Mouse (Mus musculus) CH12.LX (cell line): ENCODE data around the gene Dnajc13. TPM values are rescaled to one million over a fixed set of nuclear protein-coding genes. Genes with fewer than 3 reads are reported as not detected.

Experiments used
- DNase-seq: peaks from one replicate; pipeline ENCODE4 v3.0.0-alpha.2; 2013; ENCODE audit errors: extremely low read depth
- H3K27ac ChIP-seq: 2 replicates; pipeline ENCODE4 v1.5.1; 2012; ENCODE audit warnings: low read depth, mild to moderate bottlenecking, control low read depth, moderate library complexity; ENCODE audit not compliant: insufficient read depth
- H3K27me3 ChIP-seq: replicated peaks from 2 replicates; pipeline ENCODE3; 2012; ENCODE audit warnings: inconsistent platforms
- H3K36me3 ChIP-seq, 2 experiments: replicated peaks in 1 of 2; 2 replicates each; pipeline versions ENCODE3 to v1.6.1; 2012; ENCODE audit warnings: inconsistent platforms in 1 of 2, low read length in 1 of 2, mild to moderate bottlenecking in 1 of 2, mixed read lengths in 1 of 2, moderate library complexity in 1 of 2; ENCODE audit not compliant: control insufficient read depth in 1 of 2, insufficient read depth in 1 of 2
- H3K4me1 ChIP-seq, 2 experiments: 2 replicates each; pipeline ENCODE4 v1.6.1; 2012; ENCODE audit warnings: inconsistent platforms in 1 of 2, moderate library complexity in 1 of 2; ENCODE audit not compliant: insufficient read depth in 2 of 2, control insufficient read depth in 1 of 2
- H3K4me2 ChIP-seq: 2 replicates; pipeline ENCODE4 v1.6.1; 2012; ENCODE audit warnings: low read depth, mild to moderate bottlenecking, control low read depth; ENCODE audit not compliant: poor library complexity, insufficient read depth, severe bottlenecking
- H3K4me3 ChIP-seq, 3 experiments: fragments of 150-350 bp in 1 of 3; sonication (generic) in 1 of 3; replicated peaks in 1 of 3; 2 replicates each; pipeline versions ENCODE3 to v1.5.1; 2011 to 2012; ENCODE audit warnings: low read depth in 2 of 3, low read length in 2 of 3, mild to moderate bottlenecking in 2 of 3, moderate library complexity in 2 of 3, control low read depth in 1 of 3, improper control_type of control experiment in 1 of 3, inconsistent platforms in 1 of 3, mixed read lengths in 1 of 3; ENCODE audit not compliant: poor library complexity in 1 of 3
- H3K79me2 ChIP-seq: replicated peaks from 2 replicates; pipeline ENCODE4 v1.6.1; 2012; ENCODE audit warnings: mild to moderate bottlenecking, moderate library complexity; ENCODE audit not compliant: control insufficient read depth, poor library complexity, insufficient read depth, severe bottlenecking; ENCODE audit errors: extremely low read depth
- H3K9ac ChIP-seq: 2 replicates; pipeline ENCODE4 v1.6.1; 2012; ENCODE audit warnings: low read depth, mild to moderate bottlenecking, control low read depth, moderate library complexity; ENCODE audit not compliant: insufficient read depth
- H3K9me3 ChIP-seq: replicated peaks from 2 replicates; pipeline ENCODE3; 2012; ENCODE audit warnings: low read length, inconsistent platforms, mixed read lengths
- CHD2 ChIP-seq: IDR thresholded peaks from 2 replicates; pipeline ENCODE4 v1.6.1; 2011; ENCODE audit warnings: low read length, improper control_type of control experiment
- EP300 ChIP-seq: IDR thresholded peaks from 2 replicates; pipeline ENCODE4 v1.6.1; 2011; ENCODE audit warnings: low read length, improper control_type of control experiment
- ETS1 ChIP-seq: conservative IDR thresholded peaks from 2 replicates; pipeline ENCODE4 v1.6.1; 2012; ENCODE audit warnings: low read depth, mild to moderate bottlenecking, inconsistent platforms, low read length, improper control_type of control experiment, moderate library complexity
- GABPA ChIP-seq: IDR thresholded peaks from 2 replicates; pipeline ENCODE4 v1.6.1; 2012; ENCODE audit warnings: low read depth, low read length, improper control_type of control experiment, inconsistent platforms; ENCODE audit not compliant: insufficient replicate concordance
- IRF4 ChIP-seq: IDR thresholded peaks from 2 replicates; pipeline ENCODE4 v1.6.1; 2014; ENCODE audit warnings: low read depth, mild to moderate bottlenecking, inconsistent platforms, low read length, improper control_type of control experiment
- JUND ChIP-seq: conservative IDR thresholded peaks from 2 replicates; pipeline ENCODE4 v1.6.1; 2011; ENCODE audit warnings: low read depth, low read length, improper control_type of control experiment
- KAT2A ChIP-seq: IDR thresholded peaks from 2 replicates; pipeline ENCODE4 v1.6.1; 2012; ENCODE audit warnings: low read length, improper control_type of control experiment, inconsistent platforms; ENCODE audit not compliant: insufficient replicate concordance
- MAX ChIP-seq: IDR thresholded peaks from 2 replicates; pipeline ENCODE4 v1.6.1; 2011; ENCODE audit warnings: low read length, improper control_type of control experiment
- MEF2A ChIP-seq: IDR thresholded peaks from 2 replicates; pipeline ENCODE4 v1.6.1; 2014; ENCODE audit warnings: low read depth, mild to moderate bottlenecking, inconsistent platforms, low read length, improper control_type of control experiment, borderline replicate concordance
- MYC ChIP-seq: IDR thresholded peaks from 2 replicates; pipeline ENCODE4 v1.6.1; 2011; ENCODE audit warnings: low read depth, mild to moderate bottlenecking, improper control_type of control experiment, low read length
- NELFE ChIP-seq: IDR thresholded peaks from 2 replicates; pipeline ENCODE4 v1.6.1; 2011; ENCODE audit warnings: low read depth, low read length, improper control_type of control experiment
- NRF1 ChIP-seq: IDR thresholded peaks from 2 replicates; pipeline ENCODE4 v1.6.1; 2014; ENCODE audit warnings: low read depth, mild to moderate bottlenecking, inconsistent platforms, low read length, improper control_type of control experiment, moderate library complexity
- POLR2A ChIP-seq: IDR thresholded peaks from 2 replicates; pipeline ENCODE4 v1.6.1; 2011; ENCODE audit warnings: low read depth, mild to moderate bottlenecking, improper control_type of control experiment, low read length
- POLR2AphosphoS2 ChIP-seq: IDR thresholded peaks from 2 replicates; pipeline ENCODE4 v1.6.1; 2011; ENCODE audit warnings: low read depth, low read length, improper control_type of control experiment
- RAD21 ChIP-seq: IDR thresholded peaks from 2 replicates; pipeline ENCODE4 v1.6.1; 2011; ENCODE audit warnings: low read depth, mild to moderate bottlenecking, low read length, improper control_type of control experiment, moderate library complexity
- SMC3 ChIP-seq: IDR thresholded peaks from 2 replicates; pipeline ENCODE4 v1.6.1; 2011; ENCODE audit warnings: low read depth, low read length, improper control_type of control experiment
- TBP ChIP-seq: conservative IDR thresholded peaks from 2 replicates; pipeline ENCODE4 v1.6.1; 2011; ENCODE audit warnings: low read depth, low read length, improper control_type of control experiment
- TCF12 ChIP-seq: IDR thresholded peaks from 2 replicates; pipeline ENCODE4 v1.6.1; 2014; ENCODE audit warnings: low read depth, mild to moderate bottlenecking, inconsistent platforms, low read length, improper control_type of control experiment
- UBTF ChIP-seq: IDR thresholded peaks from 2 replicates; pipeline ENCODE4 v1.6.1; 2012; ENCODE audit warnings: low read depth, mild to moderate bottlenecking, inconsistent platforms, low read length, improper control_type of control experiment, moderate library complexity
- USF1 ChIP-seq: IDR thresholded peaks from 2 replicates; pipeline ENCODE4 v1.6.1; 2014; ENCODE audit warnings: low read depth, mild to moderate bottlenecking, inconsistent platforms, low read length, improper control_type of control experiment
- ZC3H11A ChIP-seq: IDR thresholded peaks from 2 replicates; pipeline ENCODE4 v1.6.1; 2012; ENCODE audit warnings: low read depth, mild to moderate bottlenecking, inconsistent platforms, low read length, improper control_type of control experiment
- ZKSCAN1 ChIP-seq: IDR thresholded peaks from 2 replicates; pipeline ENCODE4 v1.6.1; 2012; ENCODE audit warnings: low read depth, inconsistent platforms, low read length, improper control_type of control experiment, borderline replicate concordance
- dilution Hi-C: fragments of 300-500 bp; cut with MboI; formaldehyde crosslinking; loops from 2 replicates; pipeline ENCODE4 v1.14.3; 2020; ENCODE audit warnings: low sequenced_read_pairs; ENCODE audit not compliant: extremely low pct_unique_long_range_greater_than_20kb, extremely low pct_ligation_motif_present
- in situ Hi-C: fragments of 300-500 bp; cut with MboI; formaldehyde crosslinking; loops from 3 replicates; pipeline ENCODE4 v1.14.3; 2019; ENCODE audit warnings: low sequenced_read_pairs, low pct_ligation_motif_present, low pct_unique_long_range_greater_than_20kb, mixed read lengths
- polyA plus RNA-seq: library from polyadenylated mRNA; unstranded; fragments of >175 nt; gene quantifications from 2 replicates; pipeline ENCODE4 v1.2.1, GENCODE M21; 2012; ENCODE audit warnings: low read depth; ENCODE audit not compliant: insufficient read length
- total RNA-seq, 2 experiments: library from RNA; depleted of rRNA; stranded (reverse); fragments of 300-350 nt in 1 of 2; fragments of >200 nt in 1 of 2; gene quantifications; 2 replicates each; pipeline ENCODE4 v1.2.3; 2012 to 2014

Dnajc13 gene
- total and polyA plus RNA-seq, 3 experiments: 30.1 to 51.9 (median 30.4) TPM

- Histone ChIP-seq H3K27me3 (no peaks in the 10 kb centered on the region), H3K4me1 (peaks cover 0 to 2% of the 10 kb centered on the region in 2 experiments; a peak in 1 of 4 replicates), H3K79me2 (no peaks in the 10 kb centered on the region), H3K36me3 (peaks cover 46 to 83% of the 10 kb centered on the region in 2 experiments), H3K9ac (no peak overlapping the region), H3K27ac (no peak overlapping the region), H3K4me3 (no peak overlapping the region), H3K4me2 (no peak overlapping the region), H3K9me3 (no peaks in the 10 kb centered on the region)
- dilution Hi-C loops (no loop called here), in situ Hi-C loops (no loop called here)
- DNase-seq: no peak
- TF ChIP-seq CHD2 (no peak), ZC3H11A (no peak), MAX (no peak), NELFE (no peak), GABPA (no peak), RAD21 (no peak), TBP (no peak), TCF12 (no peak), ZKSCAN1 (no peak), JUND (no peak), SMC3 (no peak), POLR2AphosphoS2 (no peak), ETS1 (no peak), MYC (no peak)
Observed at GRCm38 (mm10) chr9:104181626-104182025, 81.1 kb downstream of the Dnajc13 start.

GRCm38 (mm10) chr9:104180046-104180445, 82.7 kb downstream of the Dnajc13 start:
- Histone ChIP-seq H3K27ac (no peak overlapping the region), H3K79me2 (no peaks in the 10 kb centered on the region), H3K4me2 (no peak overlapping the region), H3K4me1 (peaks cover 0 to 3% of the 10 kb centered on the region in 2 experiments; a peak in 1 of 4 replicates), H3K9me3 (no peaks in the 10 kb centered on the region), H3K4me3 (no peak overlapping the region), H3K27me3 (no peaks in the 10 kb centered on the region), H3K9ac (no peak overlapping the region), H3K36me3 (peaks cover 58 to 90% of the 10 kb centered on the region in 2 experiments)
- dilution Hi-C loops: no loop called here
- no peak for DNase-seq
- in situ Hi-C loops: no loop called here
- TF ChIP-seq NELFE (no peak), USF1 (no peak), POLR2AphosphoS2 (no peak), UBTF (no peak), POLR2A (no peak), IRF4 (no peak), EP300 (no peak), NRF1 (no peak), KAT2A (no peak), MEF2A (no peak), MAX (no peak), ZKSCAN1 (no peak)
